18 mouse cellular contexts compared by ENCODE assay signal in genomic region chr1:54713231-54714173, GRCm38 (mm10).
A peak's percentile ranks its signal among the peaks of the same experiment; 100 is the strongest.
DNase-seq lines count a peak whose midpoint lies in the region; ATAC-seq and TF ChIP-seq lines count a peak whose summit lies in the region.
"Had no signal": no experiment of that assay in that cellular context is flagged by ENCODE, and none has a peak within 500 bp of the region (broad histone marks: within the 10 kb centered on the region; RNA-seq: fewer than 3 reads in every experiment).

No protein-coding gene starts in this region.

- DNase-seq in heart, adult 18-20 months = no peak
- DNase-seq in Muller cell, postnatal 12 days (ENCODE audit: inconsistent ontology term) = peak; percentile 50
- no peak for DNase-seq in kidney, postnatal 4 days
- DNase-seq: adrenal gland, postnatal 10 days; cerebellum, adult 9-10 months; heart, postnatal 4 days; lung, postnatal 14 days; midbrain, embryonic 14.5 days; retina, postnatal 1 day; thymus, adult 2 months had no signal

- no peaks in the 10 kb centered on the region for H3K27me3 ChIP-seq in heart, embryonic 13.5 days (replicated peaks)
- no peaks in the 10 kb centered on the region for H3K27me3 ChIP-seq in midbrain, embryonic 15.5 days (replicated peaks)
- no peaks in the 10 kb centered on the region for H3K27me3 ChIP-seq in midbrain, embryonic 13.5 days
- no peaks in the 10 kb centered on the region for H3K27me3 ChIP-seq in stomach, embryonic 14.5 days (ENCODE audit: control insufficient read depth, insufficient read depth, low read length)
- no peaks in the 10 kb centered on the region for H3K27me3 ChIP-seq in intestine, postnatal 0 days (replicated peaks; ENCODE audit: control insufficient read depth, insufficient read depth, low read length)
- H3K27me3 ChIP-seq: kidney, embryonic 15.5 days; neural tube, embryonic 13.5 days had no signal

- no peak overlapping the region for H3K9ac ChIP-seq in heart, embryonic 13.5 days
- no peak overlapping the region for H3K9ac ChIP-seq in midbrain, embryonic 15.5 days
- H3K9ac ChIP-seq in midbrain, embryonic 13.5 days (replicated peaks) = no peak overlapping the region
- no peak overlapping the region for H3K9ac ChIP-seq in stomach, embryonic 14.5 days (replicated peaks; ENCODE audit: low read depth, low read length)
- no peak overlapping the region for H3K9ac ChIP-seq in intestine, postnatal 0 days (ENCODE audit: low read depth, low read length)
- H3K9ac ChIP-seq: kidney, embryonic 15.5 days; neural tube, embryonic 13.5 days had no signal

- peaks cover 5% of the 10 kb centered on the region; the same call in 1 of the 2 replicates for H3K9me3 ChIP-seq in heart, embryonic 13.5 days
- no peaks in the 10 kb centered on the region for H3K9me3 ChIP-seq in midbrain, embryonic 15.5 days
- H3K9me3 ChIP-seq in midbrain, embryonic 13.5 days = peaks cover 3% of the 10 kb centered on the region; the same call in 1 of the 2 replicates
- H3K9me3 ChIP-seq in stomach, embryonic 14.5 days (ENCODE audit: control insufficient read depth, low read depth, low read length) = no peaks in the 10 kb centered on the region
- H3K9me3 ChIP-seq in intestine, postnatal 0 days (ENCODE audit: control insufficient read depth) = no peaks in the 10 kb centered on the region
- H3K9me3 ChIP-seq: kidney, embryonic 15.5 days; neural tube, embryonic 13.5 days had no signal

- ATAC-seq in heart, embryonic 13.5 days (ENCODE audit: extremely low read depth, insufficient number of reproducible peaks, low FRiP score, low TSS enrichment) = no peak
- ATAC-seq in midbrain, embryonic 15.5 days (replicated peaks) = 0 out of 2 replicates have a peak, but pooled peaks have one; percentile 37
- no peak for ATAC-seq in midbrain, embryonic 13.5 days
- ATAC-seq in stomach, embryonic 14.5 days (ENCODE audit: insufficient number of reproducible peaks, insufficient read depth, low FRiP score, low read depth) = peak; percentile 76; the same call in 1 of the 2 replicates
- no peak for ATAC-seq in intestine, postnatal 0 days

- no peak overlapping the region for H3K4me3 ChIP-seq in heart, embryonic 13.5 days
- no peak overlapping the region for H3K4me3 ChIP-seq in midbrain, embryonic 15.5 days
- H3K4me3 ChIP-seq in midbrain, embryonic 13.5 days (replicated peaks) = no peak overlapping the region
- H3K4me3 ChIP-seq in stomach, embryonic 14.5 days (ENCODE audit: low read depth, low read length) = no peak overlapping the region
- H3K4me3 ChIP-seq in intestine, postnatal 0 days (ENCODE audit: low read depth, low read length) = no peak overlapping the region
- H3K4me3 ChIP-seq: erythroblast, embryonic 14.5 days; kidney, embryonic 15.5 days; neural tube, embryonic 13.5 days had no signal

- no peak overlapping the region for H3K4me2 ChIP-seq in heart, embryonic 13.5 days
- no peak overlapping the region for H3K4me2 ChIP-seq in midbrain, embryonic 15.5 days
- H3K4me2 ChIP-seq in midbrain, embryonic 13.5 days (replicated peaks) = no peak overlapping the region
- no peak overlapping the region for H3K4me2 ChIP-seq in stomach, embryonic 14.5 days (replicated peaks; ENCODE audit: low read depth, low read length)
- H3K4me2 ChIP-seq in intestine, postnatal 0 days (replicated peaks; ENCODE audit: low read depth) = no peak overlapping the region
- H3K4me2 ChIP-seq: kidney, embryonic 15.5 days; neural tube, embryonic 13.5 days had no signal

- WGBS in heart, embryonic 13.5 days = 36% methylated on average over 11 of the region's 11 CpGs
- WGBS in midbrain, embryonic 15.5 days = 47% methylated on average over 11 of the region's 11 CpGs
- 60% methylated on average over 11 of the region's 11 CpGs for WGBS in midbrain, embryonic 13.5 days
- WGBS in stomach, embryonic 14.5 days = 36% methylated on average over 11 of the region's 11 CpGs
- 57% methylated on average over 11 of the region's 11 CpGs for WGBS in intestine, postnatal 0 days

- peak overlapping the region; percentile 26; the same call in 1 of the 2 replicates for H3K27ac ChIP-seq in heart, embryonic 13.5 days (replicated peaks)
- H3K27ac ChIP-seq in midbrain, embryonic 15.5 days = no peak overlapping the region
- H3K27ac ChIP-seq in midbrain, embryonic 13.5 days = no peak overlapping the region
- H3K27ac ChIP-seq in stomach, embryonic 14.5 days (ENCODE audit: low read length) = no peak overlapping the region
- H3K27ac ChIP-seq in intestine, postnatal 0 days (ENCODE audit: low read depth, low read length) = no peak overlapping the region
- H3K27ac ChIP-seq: kidney, embryonic 15.5 days; neural tube, embryonic 13.5 days had no signal

- H3K4me1 ChIP-seq in heart, embryonic 13.5 days = peaks cover 46% of the 10 kb centered on the region
- 0 out of 2 replicates have a peak, but pooled peaks cover 4% of the 10 kb centered on the region for H3K4me1 ChIP-seq in midbrain, embryonic 15.5 days
- no peaks in the 10 kb centered on the region; the same call in 1 of the 2 replicates for H3K4me1 ChIP-seq in midbrain, embryonic 13.5 days (replicated peaks)
- peaks cover 5% of the 10 kb centered on the region; the same call in 1 of the 2 replicates for H3K4me1 ChIP-seq in stomach, embryonic 14.5 days (ENCODE audit: control insufficient read depth, insufficient read depth, low read length)
- no peaks in the 10 kb centered on the region for H3K4me1 ChIP-seq in intestine, postnatal 0 days (replicated peaks; ENCODE audit: control insufficient read depth, insufficient read depth, low read length)

- H3K36me3 ChIP-seq in heart, embryonic 13.5 days = 0 out of 2 replicates have a peak, but pooled peaks cover 5% of the 10 kb centered on the region
- no peaks in the 10 kb centered on the region for H3K36me3 ChIP-seq in midbrain, embryonic 15.5 days (replicated peaks)
- H3K36me3 ChIP-seq in midbrain, embryonic 13.5 days = peaks cover 5% of the 10 kb centered on the region; the same call in 1 of the 2 replicates
- no peaks in the 10 kb centered on the region for H3K36me3 ChIP-seq in stomach, embryonic 14.5 days (ENCODE audit: control insufficient read depth, insufficient read depth, low read length)
- H3K36me3 ChIP-seq in intestine, postnatal 0 days (ENCODE audit: control insufficient read depth, insufficient read depth) = no peaks in the 10 kb centered on the region
- H3K36me3 ChIP-seq: kidney, embryonic 15.5 days had no signal

- TF ChIP-seq CTCF in intestine, postnatal 0 days (IDR thresholded peaks at IDR 0.05; ENCODE audit: low read depth) = no peak

Comparison
In these comparisons a context has a peak if more than half of its experiments do, and no peak if none do; other contexts are left out.
1. ATAC-seq: peak in midbrain, embryonic 15.5 days (single experiment) and stomach, embryonic 14.5 days (single experiment); none in heart, embryonic 13.5 days (single experiment), midbrain, embryonic 13.5 days (single experiment) and intestine, postnatal 0 days (single experiment).